Mouse (Mus musculus) c-Kit-negative CD71-positive TER-119-positive erythroid progenitor cells, embryonic 14.5 days (primary cell): ENCODE data around the gene Gm6812.
"Not testable (repeated sequence)": the region's sequence is repeated elsewhere in the genome, so short reads cannot be mapped to it uniquely, and the experiment has no call there.

Experiments used
- DNase-seq: peaks from one replicate; pipeline ENCODE4 v3.0.0-alpha.2; 2013; ENCODE audit warnings: low read depth, low spot score

The Gm6812 gene

GRCm38 (mm10) chrX:68892953-68893352 is at the start of gene Gm6812:
Gm6812 (minus strand) TSS chrX:68893053.
- DNase-seq, result not testable (repeated sequence)

GRCm38 (mm10) chrX:68865145-68865544 is 27.7 kb downstream of the Gm6812 start:
- DNase-seq, result no peak
